Mouse (Mus musculus) intestine, embryonic 15.5 days (tissue): ENCODE results near the gene Atpaf1. TPM values are rescaled to one million over a fixed set of nuclear protein-coding genes. Genes with fewer than 3 reads are reported as not detected.

Experiments
- ATAC-seq: fragments of 200-750 bp; cut with Nextera tagmentation; 2 replicates; pipeline ENCODE4 v1.8.0; 2017; ENCODE audit warnings: moderate TSS enrichment, moderate library complexity
- H3K27ac ChIP-seq: fragments of 300-500 bp; sonication (generic); 2 replicates; pipeline ENCODE4 v1.5.1; 2015; ENCODE audit warnings: mild to moderate bottlenecking, inconsistent platforms
- H3K27me3 ChIP-seq: fragments of 300-500 bp; sonication (generic); replicated peaks from 2 replicates; pipeline ENCODE4 v1.6.1; 2015; ENCODE audit warnings: inconsistent platforms
- H3K36me3 ChIP-seq: fragments of 300-500 bp; sonication (generic); 2 replicates; pipeline ENCODE4 v1.6.1; 2015; ENCODE audit warnings: inconsistent platforms
- H3K4me1 ChIP-seq: fragments of 300-500 bp; sonication (generic); replicated peaks from 2 replicates; pipeline ENCODE4 v1.6.1; 2015; ENCODE audit warnings: inconsistent platforms
- H3K4me2 ChIP-seq: fragments of 300-500 bp; sonication (generic); replicated peaks from 2 replicates; pipeline ENCODE4 v1.6.1; 2015; ENCODE audit warnings: mild to moderate bottlenecking, inconsistent platforms
- H3K4me3 ChIP-seq: fragments of 300-500 bp; sonication (generic); replicated peaks from 2 replicates; pipeline ENCODE4 v1.5.1; 2015; ENCODE audit warnings: inconsistent platforms
- H3K9ac ChIP-seq: fragments of 300-500 bp; sonication (generic); 2 replicates; pipeline ENCODE4 v1.6.1; 2015; ENCODE audit warnings: inconsistent platforms
- H3K9me3 ChIP-seq: fragments of 300-500 bp; sonication (generic); 2 replicates; pipeline ENCODE4 v1.6.1; 2016; ENCODE audit warnings: inconsistent platforms
- WGBS: fragments of 180-500 bp; shearing (Covaris S2); methylation state at CpG from one replicate; pipeline ENCODE4 v1.1.7; 2015; 5-methylcytosine and 5-hydroxymethylcytosine counted together
- polyA plus RNA-seq: library from polyadenylated mRNA; unstranded; fragments of >200 nt; fragmentation: Nextera tagmentation; extraction: Ambion mirVana; gene quantifications from 2 replicates; pipeline ENCODE4 v1.2.1, GENCODE M21; 2015

Gene Atpaf1
- polyA plus RNA-seq, 1 experiment from 2014 or later = 63.5 TPM

GRCm38 (mm10) chr4:115767647-115768467, 16.8 kb upstream of the Atpaf1 start:
- H3K4me1 ChIP-seq = no peaks in the 10 kb centered on the region
- H3K4me2 ChIP-seq = peak overlapping the region; percentile 17; the same call in 1 of the 2 replicates
- H3K4me3 ChIP-seq = 0 out of 2 replicates have a peak overlapping the region, but pooled peaks have one; percentile 7
- no peaks in the 10 kb centered on the region for H3K27me3 ChIP-seq
- H3K36me3 ChIP-seq = peaks cover 5% of the 10 kb centered on the region; the same call in 1 of the 2 replicates
- WGBS = 50% methylated on average over 11 of the region's 11 CpGs
- no peaks in the 10 kb centered on the region for H3K9me3 ChIP-seq
- H3K9ac ChIP-seq = no peak overlapping the region
- peak overlapping the region; percentile 77 for H3K27ac ChIP-seq
- peak; percentile 87 for ATAC-seq

GRCm38 (mm10) chr4:115775056-115775455, 9.6 kb upstream of the Atpaf1 start:
- no peak overlapping the region for H3K4me3 ChIP-seq
- H3K9ac ChIP-seq = no peak overlapping the region
- H3K4me1 ChIP-seq = no peaks in the 10 kb centered on the region
- H3K27ac ChIP-seq = no peak overlapping the region
- no peaks in the 10 kb centered on the region for H3K9me3 ChIP-seq
- no peak for ATAC-seq
- WGBS = 89% methylated on average over 6 of the region's 6 CpGs
- H3K36me3 ChIP-seq = peaks cover 7% of the 10 kb centered on the region
- no peaks in the 10 kb centered on the region for H3K27me3 ChIP-seq
- no peak overlapping the region for H3K4me2 ChIP-seq

- no peaks in the 10 kb centered on the region for H3K9me3 ChIP-seq
- no peak overlapping the region for H3K27ac ChIP-seq
- H3K4me1 ChIP-seq = no peaks in the 10 kb centered on the region
- no peak for ATAC-seq
- WGBS = 84% methylated on average over 2 of the region's 2 CpGs
- no peaks in the 10 kb centered on the region for H3K27me3 ChIP-seq
- H3K4me3 ChIP-seq = no peak overlapping the region
- no peak overlapping the region for H3K9ac ChIP-seq
- peaks cover 2% of the 10 kb centered on the region; the same call in 1 of the 2 replicates for H3K36me3 ChIP-seq
- H3K4me2 ChIP-seq = no peak overlapping the region
Measured at GRCm38 (mm10) chr4:115777627-115778026, 7.0 kb upstream of the Atpaf1 start.

GRCm38 (mm10) chr4:115780269-115780668, 4.3 kb upstream of the Atpaf1 start:
- H3K27me3 ChIP-seq = no peaks in the 10 kb centered on the region
- no peak overlapping the region for H3K4me3 ChIP-seq
- 36% methylated on average over 6 of the region's 6 CpGs for WGBS
- 0 out of 2 replicates have a peak, but pooled peaks cover 2% of the 10 kb centered on the region for H3K36me3 ChIP-seq
- no peaks in the 10 kb centered on the region for H3K9me3 ChIP-seq
- no peaks in the 10 kb centered on the region for H3K4me1 ChIP-seq
- no peak for ATAC-seq
- no peak overlapping the region for H3K4me2 ChIP-seq
- H3K27ac ChIP-seq = no peak overlapping the region
- no peak overlapping the region for H3K9ac ChIP-seq

GRCm38 (mm10) chr4:115780918-115781317, 3.7 kb upstream of the Atpaf1 start, which contains the start of gene Tex38:
TSS of gene Tex38 (minus strand) at chr4:115781018.
- H3K27ac ChIP-seq = no peak within 1 kb of the TSS
- H3K9me3 ChIP-seq = no peaks in the 10 kb centered on the region
- peaks cover 4% of the 10 kb centered on the region; the same call in 1 of the 2 replicates for H3K4me1 ChIP-seq
- 82% methylated on average over 3 of the region's 3 CpGs for WGBS
- no peaks in the 10 kb centered on the region for H3K27me3 ChIP-seq
- H3K9ac ChIP-seq = no peak within 1 kb of the TSS
- 0 out of 2 replicates have a peak, but pooled peaks cover 2% of the 10 kb centered on the region for H3K36me3 ChIP-seq
- H3K4me2 ChIP-seq = no peak within 1 kb of the TSS
- ATAC-seq = no peak
- H3K4me3 ChIP-seq = no peak within 1 kb of the TSS

- 86% methylated on average over 5 of the region's 5 CpGs for WGBS
- ATAC-seq = no peak
- Histone ChIP-seq H3K4me1 (peaks cover 6% of the 10 kb centered on the region; the same call in 1 of the 2 replicates), H3K27me3 (no peaks in the 10 kb centered on the region), H3K4me2 (no peak overlapping the region), H3K4me3 (no peak overlapping the region), H3K9ac (no peak overlapping the region), H3K27ac (no peak overlapping the region), H3K36me3 (0 out of 2 replicates have a peak, but pooled peaks cover 2% of the 10 kb centered on the region), H3K9me3 (no peaks in the 10 kb centered on the region)
Measured at GRCm38 (mm10) chr4:115782026-115782805, 2.4 kb upstream of the Atpaf1 start.

GRCm38 (mm10) chr4:115785511-115786034, 961 bp downstream of the Atpaf1 start:
- peak overlapping the region; percentile 83 for H3K9ac ChIP-seq
- peak overlapping the region; percentile 70 for H3K27ac ChIP-seq
- H3K9me3 ChIP-seq = no peaks in the 10 kb centered on the region
- ATAC-seq = peak; percentile 48
- H3K36me3 ChIP-seq = 0 out of 2 replicates have a peak, but pooled peaks cover 2% of the 10 kb centered on the region
- peak overlapping the region; percentile 85 for H3K4me3 ChIP-seq
- no peaks in the 10 kb centered on the region for H3K27me3 ChIP-seq
- WGBS = 48% methylated on average over 7 of the region's 7 CpGs
- H3K4me2 ChIP-seq = peak overlapping the region; percentile 89
- H3K4me1 ChIP-seq = peaks cover 6% of the 10 kb centered on the region; the same call in 1 of the 2 replicates

- Histone ChIP-seq H3K36me3 (0 out of 2 replicates have a peak, but pooled peaks cover 2% of the 10 kb centered on the region), H3K4me1 (peaks cover 5% of the 10 kb centered on the region; the same call in 1 of the 2 replicates), H3K9ac (no peak overlapping the region), H3K4me2 (no peak overlapping the region), H3K9me3 (no peaks in the 10 kb centered on the region), H3K4me3 (no peak overlapping the region), H3K27me3 (no peaks in the 10 kb centered on the region), H3K27ac (no peak overlapping the region)
- ATAC-seq = no peak
- 81% methylated on average over 3 of the region's 3 CpGs for WGBS
Measured at GRCm38 (mm10) chr4:115790864-115791263, 6.3 kb downstream of the Atpaf1 start.

- Histone ChIP-seq H3K36me3 (peaks cover 3% of the 10 kb centered on the region; the same call in 1 of the 2 replicates), H3K27me3 (no peaks in the 10 kb centered on the region), H3K9me3 (no peaks in the 10 kb centered on the region), H3K4me1 (0 out of 2 replicates have a peak, but pooled peaks cover 3% of the 10 kb centered on the region), H3K4me3 (no peak overlapping the region), H3K4me2 (no peak overlapping the region), H3K27ac (peak overlapping the region; percentile 48), H3K9ac (no peak overlapping the region)
- ATAC-seq = peak; percentile 98
- WGBS = 34% methylated on average over 3 of the region's 3 CpGs
Measured at GRCm38 (mm10) chr4:115795360-115795759, 10.7 kb downstream of the Atpaf1 start.

- Histone ChIP-seq H3K9me3 (no peaks in the 10 kb centered on the region), H3K9ac (no peak overlapping the region), H3K27me3 (no peaks in the 10 kb centered on the region), H3K36me3 (peaks cover 3% of the 10 kb centered on the region; the same call in 1 of the 2 replicates), H3K27ac (no peak overlapping the region), H3K4me2 (no peak overlapping the region), H3K4me1 (no peaks in the 10 kb centered on the region), H3K4me3 (no peak overlapping the region)
- WGBS = 75% methylated on average over 3 of the region's 3 CpGs
- ATAC-seq = no peak
Measured at GRCm38 (mm10) chr4:115799981-115800380, 15.4 kb downstream of the Atpaf1 start.

- no peaks in the 10 kb centered on the region for H3K36me3 ChIP-seq
Measured at GRCm38 (mm10) chr4:115812326-115812725, 27.7 kb downstream of the Atpaf1 start.

GRCm38 (mm10) chr4:115815606-115816005, 31.0 kb downstream of the Atpaf1 start:
- H3K36me3 ChIP-seq = no peaks in the 10 kb centered on the region
- H3K4me3 ChIP-seq = no peak overlapping the region
- no peaks in the 10 kb centered on the region for H3K9me3 ChIP-seq
- 86% methylated on average over 5 of the region's 5 CpGs for WGBS
- H3K27ac ChIP-seq = no peak overlapping the region
- no peaks in the 10 kb centered on the region for H3K4me1 ChIP-seq
- no peak overlapping the region for H3K4me2 ChIP-seq
- ATAC-seq = no peak
- no peak overlapping the region for H3K9ac ChIP-seq
- no peaks in the 10 kb centered on the region for H3K27me3 ChIP-seq

More at GRCm38 (mm10) chr4:115812326-115812725, 27.7 kb downstream of the Atpaf1 start:
- no peak overlapping the region for H3K4me2 ChIP-seq
- ATAC-seq = no peak
- no peak overlapping the region for H3K4me3 ChIP-seq
- no peaks in the 10 kb centered on the region for H3K27me3 ChIP-seq
- no peak overlapping the region for H3K27ac ChIP-seq
- H3K9ac ChIP-seq = no peak overlapping the region
- WGBS = 81% methylated on average over 4 of the region's 4 CpGs
- H3K9me3 ChIP-seq = no peaks in the 10 kb centered on the region
- no peaks in the 10 kb centered on the region for H3K4me1 ChIP-seq
